In the genomic region with DNA sequence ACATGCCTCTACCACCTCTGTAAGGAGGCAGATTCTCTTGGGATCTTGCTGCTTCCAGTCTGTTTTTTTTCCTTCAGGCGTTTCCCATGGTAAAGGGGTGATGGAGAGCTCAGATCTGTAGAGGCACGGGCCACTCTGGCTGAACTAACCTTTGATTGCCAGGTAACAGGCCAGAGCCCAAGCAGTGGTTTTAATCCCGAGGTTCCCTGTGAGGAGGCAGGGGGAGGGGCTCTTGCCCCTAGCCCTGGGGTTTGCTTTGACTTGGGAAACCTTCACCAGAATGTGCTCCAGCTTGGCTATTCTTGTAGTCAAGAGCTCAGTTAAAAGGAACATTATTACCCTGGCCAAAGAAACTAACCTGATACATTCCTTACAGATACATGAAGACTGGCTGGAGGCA, we compare ENCODE assay signal across 16 mouse cellular contexts. TPM values are rescaled to one million over a fixed set of nuclear protein-coding genes. Genes with fewer than 3 reads are reported as not detected.
A peak's percentile ranks its signal among the peaks of the same experiment; 100 is the strongest.
DNase-seq lines count a peak whose midpoint lies in the region; ATAC-seq and TF ChIP-seq lines count a peak whose summit lies in the region.
"Had no signal": no experiment of that assay in that cellular context is flagged by ENCODE, and none has a peak within 500 bp of the region (broad histone marks: within the 10 kb centered on the region; RNA-seq: fewer than 3 reads in every experiment).

No protein-coding gene starts in this region.

- no peak for TF ChIP-seq POLR2A in ES-Bruce4 (IDR thresholded peaks at IDR 0.05; ENCODE audit: insufficient read depth, low read length)

- no peaks in the 10 kb centered on the region for H3K27me3 ChIP-seq in kidney, postnatal 0 days (ENCODE audit: insufficient read depth, low read length)
- no peaks in the 10 kb centered on the region for H3K27me3 ChIP-seq in E14TG2a.4 (ENCODE audit: insufficient read depth, low read length)
- no peaks in the 10 kb centered on the region for H3K27me3 ChIP-seq in ES-Bruce4 (ENCODE audit: control insufficient read depth, insufficient read depth, low read length, poor library complexity, severe bottlenecking)
- H3K27me3 ChIP-seq in embryonic facial prominence, embryonic 14.5 days (replicated peaks; ENCODE audit: control insufficient read depth, insufficient read depth, low read length), result no peaks in the 10 kb centered on the region
- no peaks in the 10 kb centered on the region for H3K27me3 ChIP-seq in midbrain, embryonic 10.5 days (ENCODE audit: low read depth, poor library complexity, severe bottlenecking)
- H3K27me3 ChIP-seq: hindbrain, embryonic 12.5 days; lung, embryonic 15.5 days had no signal

- ATAC-seq in kidney, postnatal 0 days (replicated peaks; ENCODE audit: low FRiP score, low read depth), result no peak
- no peak for ATAC-seq in embryonic facial prominence, embryonic 14.5 days (ENCODE audit: low read depth)
- ATAC-seq: inflammation-experienced regulatory T-cells, adult 6 months had no signal

- no peak overlapping the region for H3K4me2 ChIP-seq in kidney, postnatal 0 days (ENCODE audit: low read length)
- 0 out of 2 replicates have a peak overlapping the region, but pooled peaks have one; percentile 15 for H3K4me2 ChIP-seq in embryonic facial prominence, embryonic 14.5 days (ENCODE audit: low read depth, low read length)
- H3K4me2 ChIP-seq: hindbrain, embryonic 12.5 days; lung, embryonic 15.5 days had no signal

- peaks cover 22% of the 10 kb centered on the region for H3K4me1 ChIP-seq in kidney, postnatal 0 days (replicated peaks; ENCODE audit: insufficient read depth, low read length)
- H3K4me1 ChIP-seq in E14TG2a.4 (replicated peaks; ENCODE audit: low read depth, low read length) (peaks cover 70% of the 10 kb centered on the region), ES-Bruce4 (ENCODE audit: control insufficient read depth, insufficient read depth, low read length) (peaks cover 8% of the 10 kb centered on the region)
- peaks cover 23% of the 10 kb centered on the region for H3K4me1 ChIP-seq in embryonic facial prominence, embryonic 14.5 days (ENCODE audit: control insufficient read depth, insufficient read depth, low read length)
- peaks cover 23% of the 10 kb centered on the region for H3K4me1 ChIP-seq in midbrain, embryonic 10.5 days

- H3K9ac ChIP-seq in kidney, postnatal 0 days (ENCODE audit: low read depth, low read length), result no peak overlapping the region
- H3K9ac ChIP-seq in ES-Bruce4 (ENCODE audit: low read depth, poor library complexity, severe bottlenecking), result peak overlapping the region; percentile 67
- no peak overlapping the region for H3K9ac ChIP-seq in embryonic facial prominence, embryonic 14.5 days (ENCODE audit: low read depth, low read length)
- H3K9ac ChIP-seq: hindbrain, embryonic 12.5 days; lung, embryonic 15.5 days had no signal

- TF ChIP-seq EP300 in ES-Bruce4 (IDR thresholded peaks at IDR 0.05; ENCODE audit: insufficient read depth, low read depth, low read length), result no peak

- 53% methylated on average over 3 of the region's 3 CpGs for WGBS in kidney, postnatal 0 days
- WGBS in embryonic facial prominence, embryonic 14.5 days, result 53% methylated on average over 3 of the region's 3 CpGs
- WGBS in midbrain, embryonic 10.5 days, result 48% methylated on average over 3 of the region's 3 CpGs

- H3K9me3 ChIP-seq in kidney, postnatal 0 days (replicated peaks; ENCODE audit: low read length), result no peaks in the 10 kb centered on the region
- peaks cover 3% of the 10 kb centered on the region; the same call in 1 of the 2 replicates for H3K9me3 ChIP-seq in E14TG2a.4 (ENCODE audit: low read length)
- H3K9me3 ChIP-seq in ES-Bruce4 (replicated peaks; ENCODE audit: control insufficient read depth, insufficient read depth, low read length, poor library complexity, severe bottlenecking), result no peaks in the 10 kb centered on the region
- no peaks in the 10 kb centered on the region for H3K9me3 ChIP-seq in embryonic facial prominence, embryonic 14.5 days (ENCODE audit: control insufficient read depth, low read length)
- H3K9me3 ChIP-seq in midbrain, embryonic 10.5 days (replicated peaks), result no peaks in the 10 kb centered on the region
- H3K9me3 ChIP-seq: hindbrain, embryonic 12.5 days; lung, embryonic 15.5 days had no signal

- no peak for TF ChIP-seq CTCF in kidney, postnatal 0 days (IDR thresholded peaks at IDR 0.05; ENCODE audit: low read depth)
- no peak for TF ChIP-seq CTCF in E14TG2a.4 (conservative IDR thresholded peaks at IDR 0.05; ENCODE audit: low read length)
- TF ChIP-seq CTCF in ES-Bruce4 (IDR thresholded peaks at IDR 0.05; ENCODE audit: low read depth, low read length), result no peak

- H3K27ac ChIP-seq in kidney, postnatal 0 days, result peak overlapping the region; percentile 36; the same call in 1 of the 2 replicates
- H3K27ac ChIP-seq in ES-Bruce4 (ENCODE audit: insufficient read depth, low read length), result peak overlapping the region; percentile 98
- H3K27ac ChIP-seq in embryonic facial prominence, embryonic 14.5 days (replicated peaks; ENCODE audit: low read depth, low read length), result no peak overlapping the region
- no peak overlapping the region for H3K27ac ChIP-seq in midbrain, embryonic 10.5 days (replicated peaks)
- H3K27ac ChIP-seq: hindbrain, embryonic 12.5 days; lung, embryonic 15.5 days had no signal

- no peak overlapping the region for H3K4me3 ChIP-seq in kidney, postnatal 0 days (replicated peaks; ENCODE audit: low read depth, low read length)
- H3K4me3 ChIP-seq in E14TG2a.4 (replicated peaks; ENCODE audit: low read length) (peak overlapping the region; percentile 79), ES-Bruce4 (ENCODE audit: low read depth, low read length) (peak overlapping the region; percentile 69)
- no peak overlapping the region for H3K4me3 ChIP-seq in embryonic facial prominence, embryonic 14.5 days (ENCODE audit: low read depth, low read length)
- H3K4me3 ChIP-seq in midbrain, embryonic 10.5 days, result no peak overlapping the region
- H3K4me3 ChIP-seq: hindbrain, embryonic 12.5 days; lung, embryonic 15.5 days had no signal

- no peaks in the 10 kb centered on the region for H3K36me3 ChIP-seq in kidney, postnatal 0 days (ENCODE audit: insufficient read depth, low read length)
- 0 out of 2 replicates have a peak, but pooled peaks cover under 1% of the 10 kb centered on the region for H3K36me3 ChIP-seq in E14TG2a.4 (ENCODE audit: insufficient read depth, low read length)
- no peaks in the 10 kb centered on the region for H3K36me3 ChIP-seq in ES-Bruce4 (ENCODE audit: control insufficient read depth, insufficient read depth, low read length, poor library complexity, severe bottlenecking)
- no peaks in the 10 kb centered on the region for H3K36me3 ChIP-seq in embryonic facial prominence, embryonic 14.5 days (ENCODE audit: control insufficient read depth, insufficient read depth, low read length)
- no peaks in the 10 kb centered on the region for H3K36me3 ChIP-seq in midbrain, embryonic 10.5 days
- H3K36me3 ChIP-seq: hindbrain, embryonic 12.5 days; lung, embryonic 15.5 days had no signal

- DNase-seq in kidney, postnatal 0 days (ENCODE audit: low spot score), result no peak
- DNase-seq in kidney, postnatal 4 days, result no peak
- DNase-seq in embryonic facial prominence, embryonic 14.5 days (ENCODE audit: low spot score), result no peak
- DNase-seq in right cerebral cortex, postnatal 25 days, result no peak
- no peak for DNase-seq in midbrain, embryonic 10.5 days (ENCODE audit: low spot score)
- DNase-seq in thymus, postnatal 36 days, result no peak
- DNase-seq: adrenal gland, postnatal 10 days; cerebellum, adult 2 months; heart, adult 18-20 months; layer of hippocampus, postnatal 36 days; left cerebral cortex, postnatal 4 days had no signal

RNA-seq across cellular contexts. Expression of a gene that starts 30.5 kb away (rescaled TPM):
- polyA plus RNA-seq in kidney, postnatal 0 days (2015; fragmentation: Nextera tagmentation; extraction: Ambion mirVana), result 488 and 506 TPM in 2 replicates
- 328 and 331 TPM in 2 replicates for polyA plus RNA-seq in ES-Bruce4 (2011; ENCODE audit: insufficient read depth, insufficient read length, low read depth, missing spikeins)
- polyA plus RNA-seq in embryonic facial prominence, embryonic 14.5 days (2014; fragmentation: Nextera tagmentation; extraction: Ambion mirVana), result 397 and 402 TPM in 2 replicates
- polyA plus RNA-seq in midbrain, embryonic 10.5 days (2016; fragmentation: Nextera tagmentation; extraction: Ambion mirVana), result 321 and 408 TPM in 2 replicates

RNA-seq across cellular contexts. Expression of a gene that starts 57.5 kb away (rescaled TPM):
- 22.5 and 23.1 TPM in 2 replicates for polyA plus RNA-seq in kidney, postnatal 0 days (2015; fragmentation: Nextera tagmentation; extraction: Ambion mirVana)
- 12.6 and 13.6 TPM in 2 replicates for polyA plus RNA-seq in ES-Bruce4 (2011; ENCODE audit: insufficient read depth, insufficient read length, low read depth, missing spikeins)
- 22.7 and 23.9 TPM in 2 replicates for polyA plus RNA-seq in embryonic facial prominence, embryonic 14.5 days (2014; fragmentation: Nextera tagmentation; extraction: Ambion mirVana)
- polyA plus RNA-seq in midbrain, embryonic 10.5 days (2016; fragmentation: Nextera tagmentation; extraction: Ambion mirVana), result 22.8 and 24.8 TPM in 2 replicates

Comparison
In these comparisons a context has a peak if more than half of its experiments do, and no peak if none do; other contexts are left out.
1. H3K27ac ChIP-seq: peak in kidney, postnatal 0 days (single experiment) and ES-Bruce4 (single experiment); none in embryonic facial prominence, embryonic 14.5 days (single experiment) and midbrain, embryonic 10.5 days (single experiment).
2. H3K4me3 ChIP-seq: peak in E14TG2a.4 (single experiment) and ES-Bruce4 (single experiment); none in kidney, postnatal 0 days (single experiment), embryonic facial prominence, embryonic 14.5 days (single experiment) and midbrain, embryonic 10.5 days (single experiment).